Mouse (Mus musculus): ENCODE measurements around the gene Rbpj.

Rbpj gene

GRCm38 (mm10) chr5:53696701-53697100 lies 230.7 kb downstream of the Rbpj start:
- no peak for ATAC-seq (ENCODE audit: insufficient number of reproducible peaks, low FRiP score, low TSS enrichment)

GRCm38 (mm10) chr5:53697794-53698193 lies 231.8 kb downstream of the Rbpj start:
- no peak for ATAC-seq (ENCODE audit: insufficient number of reproducible peaks, low FRiP score, low TSS enrichment)

GRCm38 (mm10) chr5:53702686-53703085 lies 236.7 kb downstream of the Rbpj start:
- no peak for ATAC-seq (ENCODE audit: insufficient number of reproducible peaks, low FRiP score, low TSS enrichment)
